Mouse (Mus musculus): Measurements from ENCODE around the gene Nol3.

GRCm38 (mm10) chr8:105263244-105263912, 12.6 kb upstream of the Nol3 start:
- TF ChIP-seq CTCF (IDR thresholded peaks at IDR 0.05; ENCODE audit: control insufficient read depth, insufficient read depth, insufficient replicate concordance, low read depth, low read length) = no peak
- no peak for TF ChIP-seq POLR2A (IDR thresholded peaks at IDR 0.05; ENCODE audit: control insufficient read depth, low read depth, low read length)

Data from testis, adult 2 months (tissue).